In genomic region chr7:101459923-101460607, GRCm38 (mm10) we compare ENCODE assay signal across 14 mouse cellular contexts. TPM values are rescaled to one million over a fixed set of nuclear protein-coding genes. Genes with fewer than 3 reads are reported as not detected.
DNase-seq lines count a peak whose midpoint lies in the region; ATAC-seq lines count a peak whose summit lies in the region.
"Had no signal": no experiment of that assay in that cellular context is flagged by ENCODE, and none has a peak within 500 bp of the region (broad histone marks: within the 10 kb centered on the region; RNA-seq: fewer than 3 reads in every experiment).

No protein-coding gene starts in this region.

- no peaks in the 10 kb centered on the region for H3K36me3 ChIP-seq in heart, embryonic 15.5 days
- H3K36me3 ChIP-seq: liver, embryonic 13.5 days had no signal

- no peaks in the 10 kb centered on the region for H3K9me3 ChIP-seq in heart, embryonic 15.5 days (replicated peaks)
- H3K9me3 ChIP-seq: liver, embryonic 13.5 days had no signal

- WGBS in heart, embryonic 15.5 days = 45% methylated on average over 10 of the region's 10 CpGs

- peaks cover 22% of the 10 kb centered on the region for H3K27me3 ChIP-seq in heart, embryonic 15.5 days

- no peak overlapping the region for H3K4me3 ChIP-seq in heart, embryonic 15.5 days
- H3K4me3 ChIP-seq: liver, embryonic 13.5 days had no signal

- 0 out of 2 replicates have a peak overlapping the region, but pooled peaks have one; percentile 9 for H3K27ac ChIP-seq in heart, embryonic 15.5 days
- H3K27ac ChIP-seq: liver, embryonic 13.5 days; macrophage had no signal

- peak overlapping the region; percentile 29 for H3K4me2 ChIP-seq in heart, embryonic 15.5 days
- H3K4me2 ChIP-seq: liver, embryonic 13.5 days had no signal

- no peak overlapping the region for H3K9ac ChIP-seq in heart, embryonic 15.5 days
- H3K9ac ChIP-seq: liver, embryonic 13.5 days had no signal

- H3K4me1 ChIP-seq in heart, embryonic 15.5 days (replicated peaks) = peaks cover 72% of the 10 kb centered on the region

- DNase-seq in adrenal gland, adult 2 months = peak; percentile 39
- DNase-seq in adrenal gland, adult 8-10 months = no peak
- no peak for DNase-seq in heart, adult 9 months (ENCODE audit: low spot score in 2 of 2)
- DNase-seq in kidney, postnatal 25 days = peak; percentile 43 to 69
- no peak for DNase-seq in kidney, adult 18-20 months
- no peak for DNase-seq in cerebellum, postnatal 14 days
- DNase-seq: cerebellum, adult 18-20 months; liver, embryonic 13.5 days; thymus, postnatal 14 days had no signal

- ATAC-seq in heart, embryonic 15.5 days (replicated peaks; ENCODE audit: insufficient number of reproducible peaks, insufficient read depth, low FRiP score, low read depth) = no peak
- peak; percentile 10; the same call in 1 of the 2 replicates for ATAC-seq in common myeloid progenitor, adult 5-6 weeks (replicated peaks; ENCODE audit: low read depth, poor library complexity, severe bottlenecking)
- ATAC-seq: inflammation-experienced regulatory T-cells, adult 6 months had no signal

RNA-seq across cellular contexts. Expression of gene Pde2a, which starts 38.6 kb away (rescaled TPM):
- total RNA-seq in adrenal gland, adult 2 months (2021) = 100 to 1,000 TPM; 161 to 223 TPM
- 142 and 199 TPM in 2 replicates for polyA plus RNA-seq in adrenal gland, adult 2 months (2012; rRNA removed)
- 100 to 1,000 TPM; 219 to 291 (median 255) TPM for total RNA-seq in adrenal gland, adult 8-10 months (2022)
- polyA plus RNA-seq in heart, embryonic 15.5 days (2015; fragmentation: Nextera tagmentation; extraction: Ambion mirVana) = 16.3 and 21.9 TPM in 2 replicates
- total RNA-seq in common myeloid progenitor, adult 5-6 weeks (2017) = 1.7 and 7.0 TPM in 2 replicates

RNA-seq across cellular contexts. Expression of gene Gm45837, which starts 49.4 kb away (rescaled TPM):
- not detected for total RNA-seq in adrenal gland, adult 2 months (2021)
- polyA plus RNA-seq in adrenal gland, adult 2 months (2012; rRNA removed) = 0.29 and 0.93 TPM in 2 replicates
- 1 to 10 TPM in 2 of 4 experiments, not detected in 2; 4.4 to 8.6 TPM for total RNA-seq in adrenal gland, adult 8-10 months (2022)
- polyA plus RNA-seq in heart, embryonic 15.5 days (2015; fragmentation: Nextera tagmentation; extraction: Ambion mirVana) = not detected in 2 replicates
- total RNA-seq in common myeloid progenitor, adult 5-6 weeks (2017) = 6.5 TPM in 1 of 2 replicates, not detected in the other
- total RNA-seq: midbrain, postnatal 0 days had no signal
- polyA plus RNA-seq: macrophage; midbrain, postnatal 0 days had no signal

Comparison
In these comparisons a context has a peak if more than half of its experiments do, and no peak if none do; other contexts are left out.
1. DNase-seq: peak in adrenal gland, adult 2 months (single experiment) and kidney, postnatal 25 days (2 of 2); none in adrenal gland, adult 8-10 months (single experiment), heart, adult 9 months (0 of 2), kidney, adult 18-20 months (single experiment) and cerebellum, postnatal 14 days (0 of 2).
2. RNA of gene Pde2a, which starts 38.6 kb away (total RNA-seq): 219 to 291 TPM in adrenal gland, adult 8-10 months and 161 to 223 TPM in adrenal gland, adult 2 months; 1.7 to 7.0 TPM in common myeloid progenitor, adult 5-6 weeks; every median in the first group is over 10 times any median in the second.